ENCODE assay signal across 19 mouse cellular contexts in the genomic region with DNA sequence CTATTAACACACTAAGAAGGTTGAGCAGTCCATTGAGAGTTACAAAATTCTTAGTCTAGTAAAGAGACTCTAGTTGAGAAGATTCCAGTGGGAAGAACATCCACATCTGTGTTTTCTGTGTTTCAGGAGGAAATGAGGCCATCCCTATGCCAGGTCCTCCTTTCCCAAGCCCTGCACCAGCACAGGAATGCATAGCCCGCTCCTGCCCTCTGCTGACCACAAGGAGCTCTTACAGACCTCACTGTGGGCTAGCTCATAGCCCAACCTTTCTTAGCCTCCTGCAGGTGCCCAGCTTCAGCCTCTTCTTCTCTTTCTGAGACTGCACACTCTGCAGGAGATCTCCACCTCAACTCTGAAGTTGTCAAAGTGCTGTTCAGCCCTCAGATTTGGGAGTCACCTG. TPM values are rescaled to one million over a fixed set of nuclear protein-coding genes. Genes with fewer than 3 reads are reported as not detected.
DNase-seq lines count a peak whose midpoint lies in the region; ATAC-seq and TF ChIP-seq lines count a peak whose summit lies in the region.
"Not testable (repeated sequence)": the region's sequence is repeated elsewhere in the genome, so short reads cannot be mapped to it uniquely, and the experiment has no call there.
"Had no signal": no experiment of that assay in that cellular context is flagged by ENCODE, and none has a peak within 500 bp of the region (broad histone marks: within the 10 kb centered on the region; RNA-seq: fewer than 3 reads in every experiment).

No protein-coding gene starts in this region.

- intact Hi-C loops in heart, adult 2 months (cut with DNase I) = not testable (repeated sequence)

- TF ChIP-seq EP300 in heart, adult 2 months (IDR thresholded peaks at IDR 0.05; ENCODE audit: insufficient read depth, low read depth, low read length); liver, embryonic 14.5 days (IDR thresholded peaks at IDR 0.05; ENCODE audit: low read depth); stomach, postnatal 0 days (optimal IDR thresholded peaks at IDR 0.05): not testable (repeated sequence)

- not testable (repeated sequence) for H3K79me2 ChIP-seq in heart, adult 2 months (replicated peaks; ENCODE audit: control insufficient read depth, insufficient read depth, low read length)

- not testable (repeated sequence) for H3K4me3 ChIP-seq in heart, adult 2 months; kidney, adult 2 months (ENCODE audit: insufficient read depth, low read depth, low read length); liver, embryonic 14.5 days (ENCODE audit: insufficient read depth in 1 of 2, low read depth in 2 of 2, low read length in 2 of 2); midbrain, embryonic 10.5 days; stomach, postnatal 0 days (ENCODE audit: low read depth, low read length)

- in situ Hi-C loops in Patski (cut with MboI; ENCODE audit: low pct_unique_long_range_greater_than_20kb) = not testable (repeated sequence)

- not testable (repeated sequence) for TF ChIP-seq POLR2A in brain, embryonic 14.5 days (IDR thresholded peaks at IDR 0.05; ENCODE audit: borderline replicate concordance, extremely low read depth, insufficient read depth, insufficient read length, poor library complexity, severe bottlenecking); heart, adult 2 months (IDR thresholded peaks at IDR 0.05; ENCODE audit: insufficient read depth, low read depth, low read length); kidney, adult 2 months (IDR thresholded peaks at IDR 0.05; ENCODE audit: low read depth, low read length)

- peak; percentile 93 for ATAC-seq in Patski
- ATAC-seq in liver, embryonic 14.5 days (ENCODE audit: insufficient read depth); stomach, postnatal 0 days (ENCODE audit: low FRiP score, low TSS enrichment): not testable (repeated sequence)

- not testable (repeated sequence) for H3K9me3 ChIP-seq in liver, embryonic 14.5 days (ENCODE audit: control insufficient read depth, low read length); midbrain, embryonic 10.5 days (replicated peaks); stomach, postnatal 0 days (ENCODE audit: control insufficient read depth, low read length)

- 12% methylated on average over 1 of the region's 1 CpGs for WGBS in heart, adult 2 months
- 22% methylated on average over 1 of the region's 1 CpGs for WGBS in kidney, adult 2 months
- 0% methylated on average over 1 of the region's 1 CpGs for WGBS in liver, embryonic 14.5 days (ENCODE audit: insufficient replicate concordance)
- 14% methylated on average over 1 of the region's 1 CpGs for WGBS in midbrain, embryonic 10.5 days
- 0% methylated on average over 1 of the region's 1 CpGs for WGBS in stomach, postnatal 0 days

- POLR2A ChIA-PET in Patski (lab: Charles Lee) = interaction anchor here (0.7 kb wide), 1 partner anchor 20 kb away, joined by 3 read pairs; no protein-coding TSS in a partner anchor

- H3K27me3 ChIP-seq in Patski; heart, adult 2 months (ENCODE audit: control insufficient read depth, insufficient read depth, low read length); kidney, adult 2 months (replicated peaks; ENCODE audit: control insufficient read depth, insufficient read depth, low read length); liver, embryonic 14.5 days (ENCODE audit: control insufficient read depth, insufficient read depth, low read length); midbrain, embryonic 10.5 days (ENCODE audit: low read depth, poor library complexity, severe bottlenecking); stomach, postnatal 0 days (ENCODE audit: control insufficient read depth, insufficient read depth, low read length): not testable (repeated sequence)

- not testable (repeated sequence) for H3K36me3 ChIP-seq in heart, adult 2 months (ENCODE audit: control insufficient read depth, insufficient read depth, low read length); kidney, adult 2 months (ENCODE audit: control insufficient read depth, insufficient read depth, low read length); liver, embryonic 14.5 days (replicated peaks; ENCODE audit: control insufficient read depth, insufficient read depth, low read depth); midbrain, embryonic 10.5 days; stomach, postnatal 0 days (ENCODE audit: control insufficient read depth, insufficient read depth, low read length)

- CTCF ChIA-PET in Patski (lab: Charles Lee) = not testable (repeated sequence)

- not testable (repeated sequence) for H3K4me2 ChIP-seq in liver, embryonic 14.5 days (ENCODE audit: low read depth); stomach, postnatal 0 days (replicated peaks; ENCODE audit: low read depth)

- TF ChIP-seq CTCF in Patski (IDR thresholded peaks at IDR 0.05) = not testable (repeated sequence)
- peak; percentile 45; the same call in 1 of the 2 replicates for TF ChIP-seq CTCF in brain, embryonic 14.5 days (IDR thresholded peaks at IDR 0.05; ENCODE audit: borderline replicate concordance, extremely low read depth, insufficient read depth, insufficient read length)
- TF ChIP-seq CTCF in heart, adult 2 months (IDR thresholded peaks at IDR 0.05) = peak; percentile 54
- peak; percentile 43 for TF ChIP-seq CTCF in kidney, adult 2 months (conservative IDR thresholded peaks at IDR 0.05; ENCODE audit: insufficient read depth, insufficient read length, low read depth, low read length)
- TF ChIP-seq CTCF in liver, embryonic 14.5 days (IDR thresholded peaks at IDR 0.05; ENCODE audit: low read depth) = peak; percentile 56
- TF ChIP-seq CTCF in stomach, postnatal 0 days (IDR thresholded peaks at IDR 0.05; ENCODE audit: low read depth) = peak; percentile 72

- not testable (repeated sequence) for H3K27ac ChIP-seq in heart, adult 2 months; kidney, adult 2 months (ENCODE audit: insufficient read depth, low read depth, low read length); liver, embryonic 14.5 days; midbrain, embryonic 10.5 days (replicated peaks); stomach, postnatal 0 days (replicated peaks)

- H3K9ac ChIP-seq in heart, adult 2 months (ENCODE audit: low read depth, low read length); liver, embryonic 14.5 days (replicated peaks); stomach, postnatal 0 days (ENCODE audit: low read length): not testable (repeated sequence)

- not testable (repeated sequence) for DNase-seq in Patski (ENCODE audit: low read depth, low spot score); heart, adult 2 months; kidney, adult 2 months; liver, embryonic 14.5 days (ENCODE audit: low read depth in 3 of 3, low spot score in 3 of 3)
- peak; percentile 17 for DNase-seq in brain, embryonic 14.5 days (ENCODE audit: low read depth)
- DNase-seq in embryo, embryonic 9.5 days (ENCODE audit: extremely low spot score) = peak; percentile 11
- peak; percentile 25 for DNase-seq in midbrain, embryonic 10.5 days (ENCODE audit: low spot score)
- peak; percentile 24 for DNase-seq in stomach, postnatal 0 days (ENCODE audit: low spot score)

- not testable (repeated sequence) for H3K4me1 ChIP-seq in heart, adult 2 months (ENCODE audit: control insufficient read depth, insufficient read depth, low read length); kidney, adult 2 months (ENCODE audit: control insufficient read depth, insufficient read depth, low read length); liver, embryonic 14.5 days (replicated peaks; ENCODE audit: control insufficient read depth in 2 of 2, insufficient read depth in 2 of 2, low read length in 1 of 2); midbrain, embryonic 10.5 days; stomach, postnatal 0 days (replicated peaks; ENCODE audit: control insufficient read depth, insufficient read depth)

RNA-seq across cellular contexts. Expression of a gene that starts 10.1 kb away (rescaled TPM):
- polyA plus RNA-seq in Patski (2021) = not detected
- polyA plus RNA-seq in brain, embryonic 14.5 days (2012; rRNA removed) = 0.14 TPM in 1 of 2 replicates, not detected in the other
- total RNA-seq in heart, adult 2 months (2021) = not detected
- not detected in 2 replicates for polyA plus RNA-seq in heart, adult 2 months (2012; rRNA removed)
- not detected in 2 replicates for polyA plus RNA-seq in kidney, adult 2 months (2012; rRNA removed)
- polyA plus RNA-seq in liver, embryonic 14.5 days (2012; rRNA removed) = 13.2 and 25.0 TPM in 2 replicates
- 2.4 and 3.9 TPM in 2 replicates for polyA plus RNA-seq in liver, embryonic 14.5 days (2014; fragmentation: Nextera tagmentation; extraction: Ambion mirVana)
- not detected in 2 replicates for polyA plus RNA-seq in midbrain, embryonic 10.5 days (2016; fragmentation: Nextera tagmentation; extraction: Ambion mirVana)
- not detected in 2 replicates for polyA plus RNA-seq in stomach, postnatal 0 days (2015; fragmentation: Nextera tagmentation; extraction: Ambion mirVana)
- total RNA-seq: adrenal gland, adult 8-10 months; gastrocnemius, adult 18-20 months; heart, adult 8-10 months; heart, postnatal 25 days; layer of hippocampus, postnatal 36 days had no signal
- polyA plus RNA-seq: CD4-positive, CD25-positive, alpha-beta regulatory T cell, adult 4 months; embryonic facial prominence, embryonic 13.5 days; forebrain, embryonic 11.5 days; limb, embryonic 12.5 days; midbrain, embryonic 11.5 days had no signal

RNA-seq across cellular contexts. Expression of a gene that starts 21.0 kb away (rescaled TPM):
- polyA plus RNA-seq in Patski (2021) = 27.5 TPM
- polyA plus RNA-seq in brain, embryonic 14.5 days (2012; rRNA removed) = 64.9 and 76.0 TPM in 2 replicates
- total RNA-seq in heart, adult 2 months (2021) = 10 to 100 TPM; 20.1 to 20.7 TPM
- 21.1 and 24.8 TPM in 2 replicates for polyA plus RNA-seq in heart, adult 2 months (2012; rRNA removed)
- 24.0 and 27.6 TPM in 2 replicates for polyA plus RNA-seq in kidney, adult 2 months (2012; rRNA removed)
- polyA plus RNA-seq in liver, embryonic 14.5 days (2012; rRNA removed) = 7.5 and 9.5 TPM in 2 replicates
- polyA plus RNA-seq in liver, embryonic 14.5 days (2014; fragmentation: Nextera tagmentation; extraction: Ambion mirVana) = 10.2 and 10.8 TPM in 2 replicates
- polyA plus RNA-seq in midbrain, embryonic 10.5 days (2016; fragmentation: Nextera tagmentation; extraction: Ambion mirVana) = 40.6 and 46.3 TPM in 2 replicates
- polyA plus RNA-seq in stomach, postnatal 0 days (2015; fragmentation: Nextera tagmentation; extraction: Ambion mirVana) = 22.7 and 24.0 TPM in 2 replicates

RNA-seq across cellular contexts. Expression of a gene that starts 29.1 kb away (rescaled TPM):
- polyA plus RNA-seq in Patski (2021) = 0.15 TPM
- polyA plus RNA-seq in brain, embryonic 14.5 days (2012; rRNA removed) = 12.1 and 15.3 TPM in 2 replicates
- total RNA-seq in heart, adult 2 months (2021) = under 1 TPM; 0.16 to 0.25 TPM
- 0.53 and 1.7 TPM in 2 replicates for polyA plus RNA-seq in heart, adult 2 months (2012; rRNA removed)
- 0.45 and 0.52 TPM in 2 replicates for polyA plus RNA-seq in kidney, adult 2 months (2012; rRNA removed)
- polyA plus RNA-seq in liver, embryonic 14.5 days (2012; rRNA removed) = 0.15 and 0.23 TPM in 2 replicates
- polyA plus RNA-seq in liver, embryonic 14.5 days (2014; fragmentation: Nextera tagmentation; extraction: Ambion mirVana) = 0.05 TPM in 1 of 2 replicates, not detected in the other
- polyA plus RNA-seq in midbrain, embryonic 10.5 days (2016; fragmentation: Nextera tagmentation; extraction: Ambion mirVana) = 0.58 and 0.65 TPM in 2 replicates
- 1.1 and 1.4 TPM in 2 replicates for polyA plus RNA-seq in stomach, postnatal 0 days (2015; fragmentation: Nextera tagmentation; extraction: Ambion mirVana)

RNA-seq across cellular contexts. Expression of a gene that starts 50.4 kb away (rescaled TPM):
- 1.1 TPM for polyA plus RNA-seq in Patski (2021)
- 80.5 and 115 TPM in 2 replicates for polyA plus RNA-seq in brain, embryonic 14.5 days (2012; rRNA removed)
- 1,000 to 10,000 TPM; 1,274 to 1,571 TPM for total RNA-seq in heart, adult 2 months (2021)
- polyA plus RNA-seq in heart, adult 2 months (2012; rRNA removed) = 2,120 and 2,574 TPM in 2 replicates
- polyA plus RNA-seq in kidney, adult 2 months (2012; rRNA removed) = 220 and 235 TPM in 2 replicates
- polyA plus RNA-seq in liver, embryonic 14.5 days (2012; rRNA removed) = 11.6 and 11.7 TPM in 2 replicates
- 13.5 and 14.7 TPM in 2 replicates for polyA plus RNA-seq in liver, embryonic 14.5 days (2014; fragmentation: Nextera tagmentation; extraction: Ambion mirVana)
- 8.4 and 11.1 TPM in 2 replicates for polyA plus RNA-seq in midbrain, embryonic 10.5 days (2016; fragmentation: Nextera tagmentation; extraction: Ambion mirVana)
- 71.6 and 79.4 TPM in 2 replicates for polyA plus RNA-seq in stomach, postnatal 0 days (2015; fragmentation: Nextera tagmentation; extraction: Ambion mirVana)

RNA-seq across cellular contexts. Expression of a gene that starts 54.6 kb away (rescaled TPM):
- not detected for polyA plus RNA-seq in Patski (2021)
- not detected in 2 replicates for polyA plus RNA-seq in brain, embryonic 14.5 days (2012; rRNA removed)
- total RNA-seq in heart, adult 2 months (2021) = not detected
- polyA plus RNA-seq in heart, adult 2 months (2012; rRNA removed) = 0.16 and 0.32 TPM in 2 replicates
- not detected in 2 replicates for polyA plus RNA-seq in kidney, adult 2 months (2012; rRNA removed)
- polyA plus RNA-seq in liver, embryonic 14.5 days (2012; rRNA removed) = not detected in 2 replicates
- polyA plus RNA-seq in liver, embryonic 14.5 days (2014; fragmentation: Nextera tagmentation; extraction: Ambion mirVana) = not detected in 2 replicates
- polyA plus RNA-seq in midbrain, embryonic 10.5 days (2016; fragmentation: Nextera tagmentation; extraction: Ambion mirVana) = not detected in 2 replicates
- not detected in 2 replicates for polyA plus RNA-seq in stomach, postnatal 0 days (2015; fragmentation: Nextera tagmentation; extraction: Ambion mirVana)
- total RNA-seq: adrenal gland, adult 8-10 months; heart, adult 8-10 months; heart, postnatal 25 days; layer of hippocampus, postnatal 36 days had no signal
- polyA plus RNA-seq: CD4-positive, CD25-positive, alpha-beta regulatory T cell, adult 4 months; embryonic facial prominence, embryonic 13.5 days; forebrain, embryonic 11.5 days; intestine, embryonic 15.5 days; limb, embryonic 12.5 days; midbrain, embryonic 11.5 days had no signal
